Mouse (Mus musculus) brain, embryonic 14.5 days (tissue): ENCODE results near the gene Cux1.

Source experiments
- CTCF ChIP-seq: fragments of 200-500 bp; IDR thresholded peaks from 2 replicates; pipeline ENCODE4 v1.5.1; 2012; ENCODE audit warnings: inconsistent platforms, mild to moderate bottlenecking, moderate library complexity, borderline replicate concordance; ENCODE audit not compliant: insufficient read depth, insufficient read length; ENCODE audit errors: extremely low read depth
- POLR2A ChIP-seq: fragments of 200-500 bp; IDR thresholded peaks from 2 replicates; pipeline ENCODE4 v1.6.1; 2012; ENCODE audit warnings: mild to moderate bottlenecking, inconsistent platforms, borderline replicate concordance; ENCODE audit not compliant: poor library complexity, insufficient read depth, insufficient read length, severe bottlenecking; ENCODE audit errors: extremely low read depth

GRCm38 (mm10) chr5:136442238-136443187, 124.8 kb downstream of the Cux1 start:
- no peak for TF ChIP-seq POLR2A
- TF ChIP-seq CTCF = no peak
